Mouse (Mus musculus): Measurements from ENCODE around the gene Kcnh1.

Gene Kcnh1

GRCm38 (mm10) chr1:192268878-192269277 lies 78.3 kb downstream of the Kcnh1 start:
- DNase-seq (ENCODE audit: low spot score in 2 of 2): no peak

DNA sequence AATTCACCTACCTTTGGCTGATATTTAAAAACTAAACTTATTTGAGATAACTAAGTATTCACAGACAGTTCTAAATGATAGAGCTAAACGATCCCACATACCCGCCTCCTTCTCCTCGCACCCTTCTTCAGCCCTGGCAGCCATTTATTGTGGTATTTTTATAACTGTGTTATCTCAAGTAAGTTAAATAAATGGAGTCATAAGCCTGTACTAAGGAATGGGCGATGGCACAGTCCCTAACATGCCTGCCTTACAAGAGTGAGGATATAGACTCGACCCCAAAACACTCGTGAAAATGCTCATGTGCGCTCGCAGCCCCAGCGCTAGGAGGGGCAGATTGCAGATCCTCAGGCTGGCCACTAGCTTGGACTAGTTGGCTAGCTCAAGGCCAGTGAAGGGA lies 79.3 kb downstream of the Kcnh1 start:
- no peak for DNase-seq (ENCODE audit: low spot score in 2 of 2)

GRCm38 (mm10) chr1:192277801-192278385 lies 87.3 kb downstream of the Kcnh1 start:
- no peak for DNase-seq (ENCODE audit: low spot score in 2 of 2)

DNA sequence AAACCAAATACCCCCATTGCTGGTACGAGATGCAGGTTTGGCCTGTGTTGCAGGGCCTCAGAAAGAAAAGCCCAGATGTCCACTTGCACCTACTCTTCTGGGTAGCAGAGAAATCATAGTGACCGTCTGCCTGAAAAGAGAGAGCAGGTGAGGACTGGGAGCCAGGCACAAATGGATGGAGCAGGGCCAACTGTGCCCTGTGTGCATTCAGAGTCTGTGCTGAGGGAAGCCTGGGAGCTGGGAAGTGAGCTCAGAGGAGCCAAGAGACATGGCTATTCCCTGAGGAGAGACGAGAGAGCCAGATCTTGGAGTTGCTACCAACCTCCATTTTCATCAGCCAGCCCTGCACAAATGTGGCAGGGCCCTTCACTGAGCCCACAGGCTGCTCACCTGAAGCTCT lies 93.8 kb downstream of the Kcnh1 start:
- DNase-seq (ENCODE audit: low spot score in 2 of 2): no peak

GRCm38 (mm10) chr1:192284950-192285349 lies 94.4 kb downstream of the Kcnh1 start:
- no peak for DNase-seq (ENCODE audit: low spot score in 2 of 2)

- no peak for DNase-seq (ENCODE audit: low spot score in 2 of 2)
Measured at GRCm38 (mm10) chr1:192288456-192288855, 97.9 kb downstream of the Kcnh1 start.

DNA sequence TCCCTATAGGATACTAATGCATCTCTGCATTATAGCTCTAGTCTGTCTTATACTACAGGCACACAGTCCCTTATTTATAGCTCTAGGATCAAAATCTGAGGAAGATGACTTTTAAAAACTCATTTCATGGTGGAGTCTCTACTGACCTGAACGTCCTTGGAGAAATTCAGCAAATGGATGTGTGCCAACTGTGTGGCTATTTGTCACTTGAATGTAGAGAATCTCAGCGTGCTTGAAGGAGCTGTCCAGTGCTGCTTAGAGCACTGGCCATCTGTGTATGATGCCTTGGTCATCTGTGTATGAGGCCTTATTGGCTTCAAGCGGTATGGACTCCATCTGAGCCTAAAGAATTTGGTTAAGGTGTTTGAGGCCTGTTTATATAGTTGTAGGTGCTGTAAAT lies 100.7 kb downstream of the Kcnh1 start:
- no peak for DNase-seq (ENCODE audit: low spot score in 2 of 2)

GRCm38 (mm10) chr1:192293391-192293790 lies 102.8 kb downstream of the Kcnh1 start:
- no peak for DNase-seq (ENCODE audit: low spot score in 2 of 2)

DNA sequence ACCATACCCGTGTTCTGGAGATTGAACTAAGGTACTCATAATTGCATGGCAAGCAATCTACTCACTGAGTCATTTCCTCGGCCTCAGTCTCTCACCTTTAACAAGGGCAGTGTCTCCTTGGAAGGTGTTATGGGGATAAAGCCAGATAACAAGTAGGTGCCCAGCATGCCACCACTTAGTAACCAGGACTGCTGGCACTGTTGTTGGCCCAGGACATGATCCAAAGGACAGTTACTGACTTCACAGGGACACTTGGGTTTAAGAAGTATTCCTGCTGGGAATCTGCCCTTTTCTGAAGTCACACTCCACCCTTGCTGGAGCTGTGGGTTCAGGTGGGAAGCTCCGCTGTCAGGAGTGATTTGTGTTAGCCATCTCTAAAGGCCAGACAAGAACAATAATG lies 103.3 kb downstream of the Kcnh1 start:
- DNase-seq (ENCODE audit: low spot score in 2 of 2): no peak

DNA sequence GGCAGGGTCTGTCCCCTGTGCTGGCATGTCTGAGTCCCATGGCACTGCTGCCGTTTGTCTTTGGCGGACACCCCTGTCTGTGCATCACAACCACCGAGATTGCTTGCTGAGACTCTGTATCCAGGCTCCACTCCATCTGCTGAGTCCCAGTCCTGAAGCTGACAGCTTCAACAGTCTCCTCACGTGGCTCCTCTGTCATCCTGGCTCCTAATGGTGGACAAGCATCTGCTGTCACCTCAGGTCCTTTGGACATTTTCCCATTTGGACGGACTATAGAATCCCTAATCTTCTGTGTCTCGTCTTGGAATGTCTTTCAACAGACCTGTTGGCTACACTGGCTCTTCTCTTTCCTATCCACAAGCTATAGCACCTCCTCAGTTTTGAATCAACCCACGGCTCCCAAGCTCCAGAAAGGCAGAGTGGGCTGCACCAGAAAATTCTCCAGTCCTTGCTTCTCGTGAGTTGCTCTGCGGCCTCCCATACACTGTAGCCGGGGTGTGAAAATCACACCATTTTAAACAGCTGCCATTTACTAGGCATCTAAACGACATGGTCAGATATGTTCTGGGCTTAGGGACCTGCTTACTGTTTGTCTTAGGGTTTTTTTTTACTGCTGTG lies 104.8 kb downstream of the Kcnh1 start:
- no peak for DNase-seq (ENCODE audit: low spot score in 2 of 2)

DNA sequence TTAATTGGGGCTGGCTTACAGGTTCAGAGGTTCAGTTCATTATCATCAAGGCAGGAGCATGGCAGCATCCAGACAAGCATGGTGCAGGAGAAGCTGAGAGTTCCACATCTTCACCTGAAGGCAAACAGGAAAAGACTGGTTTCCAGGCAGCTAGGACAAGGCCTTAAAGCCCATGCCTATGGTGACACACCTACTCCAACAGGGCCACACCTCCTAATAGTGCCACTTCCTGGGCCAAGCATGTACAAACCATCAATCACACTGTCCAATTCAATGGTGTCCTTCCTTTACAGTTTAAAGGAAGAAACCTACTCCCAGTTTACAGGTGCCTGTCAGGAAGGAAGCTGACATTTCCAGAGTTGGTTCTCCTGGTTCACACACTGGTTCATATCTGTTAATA lies 105.3 kb downstream of the Kcnh1 start:
- peak in 1 of 2 experiments; percentile 34 for DNase-seq (ENCODE audit: low spot score in 2 of 2)

GRCm38 (mm10) chr1:192297481-192298128 lies 107.0 kb downstream of the Kcnh1 start:
- DNase-seq (ENCODE audit: low spot score in 2 of 2): no peak

DNA sequence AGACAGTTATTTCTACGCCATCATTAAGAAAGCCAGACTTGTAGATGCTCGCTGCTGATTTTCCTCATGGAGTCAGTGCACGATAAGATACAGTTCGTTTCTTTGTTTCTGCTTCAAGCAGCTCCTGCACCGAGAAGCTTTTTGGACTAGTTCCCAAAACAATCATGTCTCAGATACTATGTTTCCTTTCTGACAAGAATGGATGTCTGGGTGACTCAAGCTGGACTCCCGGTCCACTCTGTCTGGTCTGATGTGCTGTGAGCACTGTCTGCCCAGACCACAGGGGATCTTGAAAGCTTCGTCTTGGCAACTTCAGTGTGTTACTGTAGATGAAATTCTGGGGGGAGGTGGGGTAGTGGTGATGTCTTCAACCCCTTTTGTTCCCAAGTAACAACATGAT lies 109.8 kb downstream of the Kcnh1 start:
- DNase-seq (ENCODE audit: low spot score in 2 of 2): no peak

GRCm38 (mm10) chr1:192303615-192304014 lies 113.0 kb downstream of the Kcnh1 start:
- no peak for DNase-seq (ENCODE audit: low spot score in 2 of 2)

GRCm38 (mm10) chr1:192305155-192305554 lies 114.6 kb downstream of the Kcnh1 start:
- no peak for DNase-seq (ENCODE audit: low spot score in 2 of 2)

GRCm38 (mm10) chr1:192307055-192307454 lies 116.5 kb downstream of the Kcnh1 start:
- no peak for DNase-seq (ENCODE audit: low spot score in 2 of 2)

GRCm38 (mm10) chr1:192311298-192311697 lies 120.7 kb downstream of the Kcnh1 start:
- no peak for DNase-seq (ENCODE audit: low spot score in 2 of 2)

GRCm38 (mm10) chr1:192311851-192312438 lies 121.4 kb downstream of the Kcnh1 start:
- no peak for DNase-seq (ENCODE audit: low spot score in 2 of 2)

DNA sequence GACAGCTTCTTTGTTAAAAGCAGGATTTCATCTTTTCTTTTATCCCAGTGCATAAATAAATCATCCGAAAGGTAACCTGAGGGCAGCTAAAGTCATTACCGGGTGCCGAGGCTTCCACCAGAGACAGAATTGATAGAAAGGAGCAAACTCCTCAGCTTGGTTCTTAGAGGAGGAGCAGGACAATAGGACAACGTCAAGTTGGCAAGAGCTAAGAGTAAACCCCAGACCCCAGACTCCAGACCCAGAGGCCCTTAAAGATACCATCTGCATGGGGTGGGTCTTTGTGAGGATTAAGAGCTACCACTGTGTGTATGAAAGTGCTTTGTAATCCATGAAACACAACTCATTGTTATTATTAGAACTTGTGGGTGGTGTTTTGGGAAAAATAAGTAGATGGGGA lies 121.9 kb downstream of the Kcnh1 start:
- DNase-seq (ENCODE audit: low spot score in 2 of 2): no peak

DNA sequence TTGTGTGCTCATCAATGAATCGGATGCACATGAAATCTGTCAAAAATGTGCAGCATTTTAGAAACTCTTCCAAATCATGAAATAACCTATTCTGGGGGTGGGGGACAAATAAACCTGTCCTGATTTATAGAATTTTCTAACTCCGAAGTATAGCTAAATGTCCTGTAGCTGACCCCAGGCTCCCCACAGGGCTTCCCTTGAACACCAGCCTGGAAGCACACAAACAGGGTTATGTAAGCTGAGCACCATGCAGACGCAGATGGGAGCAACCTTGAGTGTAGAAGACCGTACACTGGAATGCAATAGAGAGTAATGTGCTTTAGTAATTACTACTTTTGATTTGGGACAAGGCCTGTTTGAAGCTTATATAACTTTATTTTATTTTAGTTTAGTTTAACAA lies 122.4 kb downstream of the Kcnh1 start:
- DNase-seq (ENCODE audit: low spot score in 2 of 2): no peak

- DNase-seq (ENCODE audit: low spot score in 2 of 2): no peak
Measured at GRCm38 (mm10) chr1:192313571-192313972, 123.0 kb downstream of the Kcnh1 start.

DNA sequence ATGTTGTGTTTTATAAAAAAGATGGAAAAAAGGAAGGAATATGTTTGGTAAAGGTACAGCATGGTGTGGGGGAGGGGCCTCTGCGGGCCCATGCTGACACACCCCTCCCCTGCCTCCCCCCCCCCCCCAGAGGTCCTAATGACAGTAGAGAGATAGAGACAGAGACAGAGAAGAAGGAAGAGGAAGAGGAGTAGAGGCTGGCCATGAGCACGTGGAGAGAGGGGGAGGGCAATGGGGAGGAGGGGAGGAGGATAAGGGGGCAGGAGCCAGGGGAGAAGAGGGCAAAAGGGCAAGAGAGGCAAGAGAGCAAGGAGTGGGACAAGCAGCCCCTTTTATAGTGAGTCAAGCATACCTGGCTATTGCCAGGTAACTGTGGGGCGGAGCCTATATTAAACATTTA lies 123.5 kb downstream of the Kcnh1 start:
- DNase-seq (ENCODE audit: low spot score in 2 of 2): no peak
